Mouse (Mus musculus) lung, adult 2 months (tissue): Measurements from ENCODE around the gene Gm20388.

ENCODE experiments used
- CTCF ChIP-seq: fragments of 200-500 bp; IDR thresholded peaks from 2 replicates; pipeline ENCODE4 v1.5.1; 2011; ENCODE audit warnings: mild to moderate bottlenecking, low read length, control low read depth; ENCODE audit not compliant: insufficient read depth
- POLR2A ChIP-seq: fragments of 200-500 bp; IDR thresholded peaks from 2 replicates; pipeline ENCODE4 v1.6.1; 2011; ENCODE audit warnings: low read depth, mild to moderate bottlenecking, control low read depth, low read length, borderline replicate concordance; ENCODE audit errors: extremely low read depth

GRCm38 (mm10) chr8:121271542-121271941 is 1360.9 kb downstream of the Gm20388 start:
- no peak for TF ChIP-seq POLR2A
- TF ChIP-seq CTCF = no peak
